Mouse (Mus musculus) B cell, adult 2 months (primary cell): ENCODE measurements around the gene Slc25a53.
A peak's percentile ranks its signal among the peaks of the same experiment; 100 is the strongest.
"Not testable (repeated sequence)": the region's sequence is repeated elsewhere in the genome, so short reads cannot be mapped to it uniquely, and the experiment has no call there.

ENCODE experiments used
- DNase-seq, 2 experiments: peaks; one replicate each; pipeline ENCODE4 v3.0.0; 2022

Slc25a53 gene

GRCm38 (mm10) chrX:137038000-137038483, at the start of gene Slc25a53:
Gene Slc25a53, minus strand, starts transcription at chrX:137038302.
- peak; percentile 79 to 83 for DNase-seq

GRCm38 (mm10) chrX:137063202-137063601, 25.1 kb upstream of the Slc25a53 start:
- no peak for DNase-seq

- peak; percentile 83 to 84 for DNase-seq
These were observed 11.5 kb upstream of the Slc25a53 start, which contains the start of gene Fam199x for GRCm38 (mm10) chrX:137049425-137050225. Gene Fam199x, plus strand, starts transcription at chrX:137049594.

- no peak for DNase-seq
These were observed 10.9 kb upstream of the Slc25a53 start for GRCm38 (mm10) chrX:137049060-137049424.

- no peak for DNase-seq
These were observed 400 bp upstream of the Slc25a53 start for GRCm38 (mm10) chrX:137038502-137038901.

GRCm38 (mm10) chrX:137037470-137037999, 567 bp downstream of the Slc25a53 start:
- DNase-seq = no peak

- no peak for DNase-seq
These were observed 3.8 kb downstream of the Slc25a53 start for GRCm38 (mm10) chrX:137034322-137034721.

- no peak for DNase-seq
These were observed 6.4 kb downstream of the Slc25a53 start for GRCm38 (mm10) chrX:137031726-137032125.

GRCm38 (mm10) chrX:137030916-137031315, 7.2 kb downstream of the Slc25a53 start:
- no peak for DNase-seq

GRCm38 (mm10) chrX:137019310-137019709, 18.8 kb downstream of the Slc25a53 start:
- DNase-seq = peak; percentile 76 to 78

- DNase-seq = no peak
These were observed 20.4 kb downstream of the Slc25a53 start for GRCm38 (mm10) chrX:137017668-137018067.

- DNase-seq = peak; percentile 69 to 77
These were observed 22.9 kb downstream of the Slc25a53 start for GRCm38 (mm10) chrX:137015099-137015709.

GRCm38 (mm10) chrX:136996256-136996655, 41.8 kb downstream of the Slc25a53 start:
- DNase-seq = no peak

GRCm38 (mm10) chrX:136993641-136994040, 44.5 kb downstream of the Slc25a53 start:
- no peak for DNase-seq

- peak; percentile 70 to 74 for DNase-seq
These were observed 45.0 kb downstream of the Slc25a53 start, which contains the start of gene Zcchc18 for GRCm38 (mm10) chrX:136992978-136993547. Gene Zcchc18, plus strand, starts transcription at chrX:136993155.

- peak in 1 of 2 experiments; percentile 5 for DNase-seq
These were observed 45.7 kb downstream of the Slc25a53 start for GRCm38 (mm10) chrX:136992191-136992965.

- peak; percentile 7 to 24 for DNase-seq
These were observed 46.8 kb downstream of the Slc25a53 start for GRCm38 (mm10) chrX:136991274-136991673.

GRCm38 (mm10) chrX:136986039-136986438, 52.1 kb downstream of the Slc25a53 start:
- peak; percentile 47 to 50 for DNase-seq

- peak in 1 of 2 experiments; percentile 34 for DNase-seq
These were observed 59.5 kb downstream of the Slc25a53 start for GRCm38 (mm10) chrX:136978616-136979015.

- DNase-seq = peak; percentile 39 to 77
These were observed 61.5 kb downstream of the Slc25a53 start, which contains the start of the genes Tmsb15l and Tmsb15b1 for GRCm38 (mm10) chrX:136976424-136977084. Gene Tmsb15l, minus strand, starts transcription at chrX:136976869. Gene Tmsb15b1, minus strand, starts transcription at chrX:136976874.

- not testable (repeated sequence) for DNase-seq
These were observed 62.7 kb downstream of the Slc25a53 start, which contains the start of gene Tmsb15b2 for GRCm38 (mm10) chrX:136975397-136975796. Gene Tmsb15b2, minus strand, starts transcription at chrX:136975497.
